Mouse (Mus musculus) embryo, embryonic 11.5 days (tissue): ENCODE results near the gene Efnb3.
"Not testable (repeated sequence)": the region's sequence is repeated elsewhere in the genome, so short reads cannot be mapped to it uniquely, and the experiment has no call there.

Experiments
- DNase-seq: peaks from one replicate; pipeline ENCODE4 v3.0.0-alpha.2; 2012; ENCODE audit warnings: low read depth, low spot score

The Efnb3 gene

GRCm38 (mm10) chr11:69551310-69551709 lies 8.7 kb downstream of the Efnb3 start:
- DNase-seq = no peak

- DNase-seq = no peak
These were observed 10.8 kb downstream of the Efnb3 start, which contains the start of gene Dnah2 for GRCm38 (mm10) chr11:69549060-69549656. Dnah2 (minus strand) TSS chr11:69549110.

GRCm38 (mm10) chr11:69547071-69547470 lies 12.9 kb downstream of the Efnb3 start:
- no peak for DNase-seq

GRCm38 (mm10) chr11:69546423-69547053 lies 13.5 kb downstream of the Efnb3 start:
- peak; percentile 59 for DNase-seq

- DNase-seq = no peak
These were observed 14.0 kb downstream of the Efnb3 start for GRCm38 (mm10) chr11:69545957-69546356.

- no peak for DNase-seq
These were observed 16.4 kb downstream of the Efnb3 start for GRCm38 (mm10) chr11:69543598-69543997.

- not testable (repeated sequence) for DNase-seq
These were observed 18.3 kb downstream of the Efnb3 start for GRCm38 (mm10) chr11:69541741-69542140.

- no peak for DNase-seq
These were observed 19.3 kb downstream of the Efnb3 start for GRCm38 (mm10) chr11:69540700-69541099.

GRCm38 (mm10) chr11:69534990-69535389 lies 25.0 kb downstream of the Efnb3 start:
- DNase-seq = no peak

- DNase-seq = no peak
These were observed 27.4 kb downstream of the Efnb3 start for GRCm38 (mm10) chr11:69532480-69533150.

- not testable (repeated sequence) for DNase-seq
These were observed 29.2 kb downstream of the Efnb3 start for GRCm38 (mm10) chr11:69530755-69531154.

- not testable (repeated sequence) for DNase-seq
These were observed 29.7 kb downstream of the Efnb3 start for GRCm38 (mm10) chr11:69530281-69530680.

- DNase-seq = no peak
These were observed 32.0 kb downstream of the Efnb3 start for GRCm38 (mm10) chr11:69528031-69528390.

GRCm38 (mm10) chr11:69527098-69528030 lies 32.6 kb downstream of the Efnb3 start:
- DNase-seq = peak; percentile 38

GRCm38 (mm10) chr11:69526631-69527030 lies 33.4 kb downstream of the Efnb3 start:
- DNase-seq = no peak

- no peak for DNase-seq
These were observed 34.3 kb downstream of the Efnb3 start for GRCm38 (mm10) chr11:69525661-69526060.

- no peak for DNase-seq
These were observed 36.4 kb downstream of the Efnb3 start for GRCm38 (mm10) chr11:69523651-69524050.

GRCm38 (mm10) chr11:69521526-69522149 lies 38.4 kb downstream of the Efnb3 start:
- no peak for DNase-seq

- no peak for DNase-seq
These were observed 40.0 kb downstream of the Efnb3 start for GRCm38 (mm10) chr11:69519976-69520375.

GRCm38 (mm10) chr11:69516661-69517060 lies 43.3 kb downstream of the Efnb3 start:
- no peak for DNase-seq

- DNase-seq = no peak
These were observed 43.8 kb downstream of the Efnb3 start for GRCm38 (mm10) chr11:69516151-69516640.
